Mouse (Mus musculus) adrenal gland, postnatal 36 days (tissue): ENCODE measurements at regions not wholly inside any gene's neighbourhood (a gene's known extent, or its start where the extent isn't known, plus 50 kb on each side); places are given as distances from the start of the nearest gene placed in this dataset.

Experiments
- DNase-seq, 2 experiments: peaks; one replicate each; pipeline ENCODE4 v3.0.0; 2021; ENCODE audit warnings: mixed read lengths in 1 of 2

- DNase-seq, result no peak
These were observed 53.9 kb downstream of the Gm11361 start for GRCm38 (mm10) chr13:28311248-28311647.

DNA sequence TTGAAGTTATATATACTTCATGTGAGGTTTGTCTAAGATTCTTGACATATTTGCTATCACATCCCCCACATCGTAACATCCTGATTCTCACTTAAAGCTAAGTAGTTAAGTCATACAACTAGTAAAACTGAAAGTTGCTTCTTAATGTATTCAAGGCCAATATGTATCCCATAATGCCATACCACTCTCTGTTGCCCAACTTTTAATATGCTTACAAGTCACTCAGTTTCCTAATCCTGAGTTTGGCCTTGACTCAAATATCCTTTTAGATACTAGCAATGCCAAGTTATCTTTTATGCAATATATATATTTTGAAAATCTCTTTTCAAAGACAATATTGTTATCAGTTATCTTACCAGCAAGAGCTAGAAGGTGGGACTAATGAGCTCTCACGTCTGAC is 54.3 kb downstream of the Gm11361 start:
- no peak for DNase-seq

DNA sequence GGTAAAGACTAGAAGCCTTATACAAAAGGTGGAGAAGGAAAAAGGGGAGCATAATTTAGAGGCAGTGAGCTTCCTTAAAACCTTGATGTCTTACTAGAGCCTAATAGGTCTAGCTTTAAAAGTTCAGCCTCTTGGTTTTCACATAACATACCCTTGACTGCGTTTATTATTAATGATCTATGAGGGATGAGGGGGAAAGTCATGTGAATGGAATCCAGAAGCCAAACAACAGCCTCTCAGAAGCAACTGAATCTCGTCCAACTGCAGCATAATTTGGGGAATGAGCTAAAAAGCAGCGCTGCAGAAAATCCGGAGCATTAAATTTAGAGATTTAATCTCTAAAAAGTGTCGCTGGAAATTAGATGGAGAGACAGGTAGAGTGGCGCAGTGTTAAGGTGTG is 54.8 kb downstream of the Gm11361 start:
- DNase-seq, result peak in 1 of 2 experiments; percentile 10

GRCm38 (mm10) chr13:28313459-28313858 is 56.1 kb downstream of the Gm11361 start:
- peak; percentile 8 to 32 for DNase-seq

DNA sequence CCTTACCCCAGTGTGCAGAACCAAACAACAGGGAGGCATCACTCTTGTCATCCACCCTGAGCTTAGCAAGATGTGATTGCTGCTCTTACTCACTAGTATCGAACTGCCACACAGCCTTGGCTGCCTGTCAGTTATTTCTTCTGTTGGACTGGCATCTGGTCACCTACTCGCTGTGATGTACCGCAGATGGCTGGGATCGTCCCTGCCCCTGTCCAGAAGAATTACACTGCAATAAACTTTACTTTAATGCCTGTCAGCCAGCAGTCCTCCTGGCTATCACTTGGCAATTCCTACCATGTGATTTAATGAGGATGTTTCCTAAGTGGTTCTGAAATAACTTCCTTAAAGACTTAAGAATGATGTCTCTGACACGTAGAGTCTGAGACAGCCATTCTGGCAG is 57.7 kb downstream of the Gm11361 start:
- DNase-seq, result no peak
